Mouse (Mus musculus) small intestine, adult 10 weeks (tissue): ENCODE measurements around the gene Tnrc6a. TPM values are rescaled to one million over a fixed set of nuclear protein-coding genes. Genes with fewer than 3 reads are reported as not detected.

ENCODE experiments used
- polyA plus RNA-seq: library from polyadenylated mRNA; stranded (reverse); fragments of 350-450 nt; fragmentation: Illumina TruSeq; extraction: RNeasy Lipid Tissue Mini Kit (QIAGEN cat#74804); gene quantifications from one replicate; pipeline ENCODE4 v1.2.3, GENCODE M21; 2014; ENCODE audit warnings: low replicate concordance

Gene Tnrc6a
- polyA plus RNA-seq, result 78.6 TPM

DNA sequence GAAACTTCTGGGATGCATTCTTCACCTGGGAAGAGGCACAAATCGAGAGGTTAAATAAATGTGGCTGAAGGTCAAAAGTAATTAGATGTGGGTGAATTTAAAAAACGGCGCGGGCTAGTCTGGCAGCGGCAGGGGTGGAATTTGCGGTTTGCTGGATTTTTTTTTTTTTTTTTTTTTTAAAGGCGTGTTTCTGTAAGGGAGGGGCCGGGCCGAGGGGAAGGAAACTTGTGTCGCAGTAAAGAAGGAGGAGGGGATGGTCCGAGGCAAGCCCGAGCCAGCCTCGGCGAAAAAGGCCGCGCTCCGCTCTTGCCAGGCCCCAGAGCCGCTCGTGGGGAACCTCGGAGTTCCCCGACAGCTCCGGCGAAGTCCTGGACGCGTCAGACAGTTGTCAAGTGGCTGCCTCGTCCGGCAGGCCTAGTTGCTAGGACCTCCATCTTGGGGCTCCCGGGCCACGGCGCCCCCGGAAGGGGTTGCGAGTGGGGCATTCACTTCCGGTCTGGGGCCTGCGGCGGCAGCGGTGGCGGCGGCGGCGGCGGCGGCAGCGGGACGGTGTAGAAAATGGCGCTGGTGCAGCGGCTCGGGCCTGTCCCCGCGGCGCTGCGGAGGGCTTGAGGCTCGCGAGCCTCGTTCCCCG lies at the start of gene Tnrc6a:
Gene Tnrc6a, plus strand, starts transcription at position 221 of the 634 bp plus-strand sequence.

GRCm38 (mm10) chr7:123214365-123215075 lies 90.8 kb downstream of the Tnrc6a start, which contains the start of gene Slc5a11:
Gene Slc5a11, plus strand, starts transcription at chr7:123214780.

Other genes starting within 250 kb of the Tnrc6a start
- 115 TPM for gene Rbbp6, start 158.2 kb upstream of the Tnrc6a start, polyA plus RNA-seq
- 4.3 TPM for gene Slc5a11, start 90.9 kb downstream of the Tnrc6a start, polyA plus RNA-seq
- 83.4 TPM for gene Lcmt1, start 245.9 kb downstream of the Tnrc6a start, polyA plus RNA-seq
- 31.6 TPM for gene Arhgap17, start 246.0 kb downstream of the Tnrc6a start, polyA plus RNA-seq